Mouse (Mus musculus) liver, postnatal 0 days (tissue): ENCODE data around the gene Itpr2.

Experiments
- CTCF ChIP-seq: sonication (generic); IDR thresholded peaks from 2 replicates; pipeline ENCODE4 v1.5.1; 2016; ENCODE audit warnings: antibody characterized with exemption, low read depth
- EP300 ChIP-seq: IDR thresholded peaks from 2 replicates; pipeline ENCODE4 v1.6.1; 2016; ENCODE audit warnings: antibody characterized with exemption, low read depth, mild to moderate bottlenecking

DNA sequence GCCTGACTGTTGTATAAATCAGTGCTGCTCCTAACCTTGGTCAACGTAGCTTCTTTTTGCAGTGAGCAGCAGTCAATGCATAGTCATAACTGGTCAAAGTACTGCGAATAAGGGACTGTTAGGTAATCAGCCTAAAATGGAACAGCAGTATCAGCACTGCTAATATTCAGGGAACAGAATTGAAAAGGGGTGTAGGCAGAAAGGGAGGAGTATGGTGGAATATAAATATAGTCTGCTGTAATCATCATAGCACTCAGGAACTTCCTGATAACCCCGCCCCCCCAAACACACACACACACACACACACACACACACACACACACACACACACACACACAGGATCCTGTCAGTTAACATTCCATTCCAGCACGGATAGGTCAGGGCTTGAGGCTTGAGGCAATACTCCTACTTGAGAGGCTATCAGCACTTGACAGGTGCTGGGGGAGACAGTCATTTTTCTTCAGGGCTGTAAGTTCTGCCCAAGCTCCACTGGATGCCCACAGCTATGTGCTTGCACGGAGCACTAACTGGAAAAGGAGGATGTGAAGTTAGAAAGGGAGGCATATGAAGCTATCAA, 43.4 kb upstream of the Itpr2 start:
- TF ChIP-seq CTCF (no peak), EP300 (no peak)
